Mouse (Mus musculus): ENCODE data around the gene Gm45717.

DNA sequence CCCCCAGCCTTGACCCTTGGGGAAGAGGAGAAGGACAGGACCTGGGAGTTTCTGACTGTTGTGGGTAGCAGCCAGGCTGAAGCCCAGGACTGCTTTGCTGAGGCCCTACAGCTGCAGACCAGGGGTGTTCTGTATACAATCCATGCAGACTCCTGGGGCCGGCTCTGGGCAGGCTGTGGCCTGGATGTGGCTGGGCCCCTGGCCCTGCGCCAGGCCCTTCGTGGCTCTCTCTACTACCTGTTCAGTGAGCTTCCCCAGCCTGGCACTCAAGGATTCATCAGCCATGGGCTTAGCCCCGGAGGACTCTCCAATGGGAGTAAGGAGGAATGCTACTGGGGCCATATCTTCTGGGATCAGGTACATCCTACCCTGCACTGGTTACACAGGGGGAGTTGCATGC lies 12.4 kb downstream of the Gm45717 start:
- no peak for TF ChIP-seq CTCF (IDR thresholded peaks at IDR 0.05; ENCODE audit: extremely low read depth, insufficient read length, insufficient replicate concordance, low read depth, low read length)
- no peak for TF ChIP-seq POLR2A (IDR thresholded peaks at IDR 0.05; ENCODE audit: low read depth, low read length)

All from small intestine, adult 2 months (tissue).